Mouse (Mus musculus): ENCODE data around the gene Trnp1. TPM values are rescaled to one million over a fixed set of nuclear protein-coding genes. Genes with fewer than 3 reads are reported as not detected.
"Not testable (repeated sequence)": the region's sequence is repeated elsewhere in the genome, so short reads cannot be mapped to it uniquely, and the experiment has no call there.

The Trnp1 gene
- 4.3 and 4.8 TPM in 2 replicates for polyA plus RNA-seq (2016; fragmentation: Nextera tagmentation; extraction: Ambion mirVana)

DNA sequence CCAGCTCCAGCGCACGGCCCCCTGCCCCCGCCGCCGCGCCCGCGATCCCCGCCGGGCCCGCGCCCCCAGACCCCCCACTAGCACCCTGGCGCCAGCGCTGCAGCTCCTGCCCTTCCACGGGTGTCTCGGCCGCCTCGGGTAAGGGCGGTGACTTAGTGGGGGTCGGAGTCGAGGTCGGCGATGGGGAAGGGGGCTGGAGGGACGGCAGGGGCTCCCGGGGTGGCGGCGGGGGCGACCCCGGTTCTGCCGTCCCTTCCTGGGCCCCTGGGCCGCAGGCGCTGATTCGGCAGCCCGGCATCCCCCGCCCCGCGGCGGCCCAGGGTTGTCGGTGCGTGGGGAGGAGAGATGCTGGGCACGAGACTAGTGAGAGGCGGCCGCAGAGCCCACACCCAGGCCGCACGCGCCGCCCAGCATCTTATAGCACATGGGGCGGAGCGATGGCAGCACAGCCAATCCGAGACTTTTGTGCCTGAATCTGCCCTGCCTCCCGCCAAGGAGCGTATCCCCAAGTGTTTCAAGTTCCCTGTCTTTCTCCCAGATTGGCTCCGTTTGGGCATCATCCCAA lies at the start of gene Trnp1:
TSS of gene Trnp1 (minus strand) at position 391 of the 565 bp plus-strand sequence.
- Histone ChIP-seq H3K9me3 (replicated peaks) (no peaks in the 10 kb centered on the region), H3K27me3 (peaks cover 93% of the 10 kb centered on the region), H3K4me3 (peak within 1 kb of the TSS; percentile 69), H3K9ac (peak within 1 kb of the TSS; percentile 78), H3K4me2 (replicated peaks) (peak within 1 kb of the TSS; percentile 100), H3K36me3 (no peaks in the 10 kb centered on the region), H3K27ac (0 out of 2 replicates have a peak within 1 kb of the TSS, but pooled peaks have one; percentile 35), H3K4me1 (peaks cover 22% of the 10 kb centered on the region)
- WGBS: under 1% methylated on average over 52 of the region's 53 CpGs
- ATAC-seq (ENCODE audit: low FRiP score): peak; percentile 84

DNA sequence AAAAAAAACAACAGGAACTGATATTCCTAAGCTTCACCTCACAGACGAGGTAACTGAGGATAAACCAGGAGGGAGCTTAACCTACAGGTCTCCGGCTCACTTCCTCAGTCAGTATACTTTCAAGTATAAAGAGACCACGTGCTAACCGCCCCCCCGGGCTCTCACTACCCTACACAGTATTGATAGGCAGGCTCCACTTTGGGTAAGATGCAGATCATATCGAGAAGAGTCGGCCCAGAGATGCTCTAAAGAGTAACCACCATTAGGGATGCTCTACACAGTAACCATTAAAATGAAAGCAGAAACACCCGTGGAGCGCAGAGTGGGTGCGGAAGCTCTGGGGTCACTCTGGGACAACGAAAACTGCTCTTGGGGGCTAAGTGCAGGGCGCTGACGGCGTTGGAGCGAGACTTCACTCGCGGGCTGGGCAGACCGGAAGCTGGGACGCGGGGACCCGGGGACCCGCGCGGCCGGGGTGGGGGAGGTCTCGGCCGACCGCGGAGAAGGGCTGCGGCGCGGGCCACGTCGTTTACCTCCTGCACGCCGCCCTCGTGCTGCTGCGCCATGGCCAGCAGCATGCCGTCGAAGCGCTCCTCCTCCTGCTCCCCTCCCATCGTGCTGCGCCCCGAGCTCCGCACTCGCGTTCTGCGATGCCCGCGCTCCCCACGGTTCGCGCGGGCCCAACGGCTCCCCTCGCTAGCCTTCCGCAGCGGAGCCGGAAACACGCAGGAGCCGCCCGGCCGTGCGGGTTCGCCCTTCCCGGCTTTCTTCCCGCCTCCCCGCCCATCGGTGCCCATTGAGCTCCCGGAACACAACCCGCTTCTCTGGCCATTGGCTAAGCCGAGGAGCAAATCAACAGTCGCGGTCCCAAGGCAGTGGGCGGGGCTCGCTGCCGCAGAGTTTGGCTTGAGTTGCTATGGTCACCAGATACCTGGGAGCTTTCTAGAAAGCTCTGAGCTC lies 47.2 kb upstream of the Trnp1 start, which contains the start of gene Nudc:
TSS of gene Nudc (minus strand) at position 725 of the 960 bp plus-strand sequence.
- no peaks in the 10 kb centered on the region for H3K9me3 ChIP-seq (replicated peaks)
- H3K4me2 ChIP-seq (replicated peaks): peak within 1 kb of the TSS; percentile 89
- peaks cover 19% of the 10 kb centered on the region for H3K36me3 ChIP-seq
- peaks cover 14% of the 10 kb centered on the region for H3K4me1 ChIP-seq
- peak within 1 kb of the TSS; percentile 94 for H3K4me3 ChIP-seq
- under 1% methylated on average over 73 of the region's 77 CpGs for WGBS
- H3K27ac ChIP-seq: peak within 1 kb of the TSS; percentile 72
- H3K9ac ChIP-seq: peak within 1 kb of the TSS; percentile 88
- no peaks in the 10 kb centered on the region for H3K27me3 ChIP-seq
- ATAC-seq (ENCODE audit: low FRiP score): peak; percentile 98

DNA sequence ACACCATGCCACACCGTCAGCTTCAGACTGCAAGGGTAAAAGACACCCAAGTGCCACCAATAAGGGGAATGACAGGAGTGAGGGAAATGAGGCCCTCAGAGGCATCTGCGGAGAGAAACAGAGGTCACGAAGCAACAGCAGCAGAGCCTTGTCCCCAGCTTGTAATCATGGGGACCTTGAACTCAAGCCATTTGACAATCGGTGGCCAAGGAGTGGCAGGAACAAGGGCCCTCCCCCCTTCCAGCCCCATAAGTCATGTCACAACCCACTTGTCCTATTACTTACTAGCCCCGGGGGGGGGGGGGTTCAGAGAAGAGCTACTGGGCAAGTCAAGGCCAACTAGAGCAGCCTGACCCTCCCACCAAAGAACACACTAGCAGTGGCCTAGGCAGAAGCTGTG lies 38.3 kb upstream of the Trnp1 start:
- H3K36me3 ChIP-seq: peaks cover 91% of the 10 kb centered on the region
- H3K4me1 ChIP-seq: no peaks in the 10 kb centered on the region
- H3K4me3 ChIP-seq: no peak overlapping the region
- 96% methylated on average over 5 of the region's 5 CpGs for WGBS
- H3K27ac ChIP-seq: no peak overlapping the region
- no peaks in the 10 kb centered on the region for H3K27me3 ChIP-seq
- H3K9ac ChIP-seq: no peak overlapping the region
- no peaks in the 10 kb centered on the region for H3K9me3 ChIP-seq (replicated peaks)
- ATAC-seq (ENCODE audit: low FRiP score): no peak
- H3K4me2 ChIP-seq (replicated peaks): no peak overlapping the region

DNA sequence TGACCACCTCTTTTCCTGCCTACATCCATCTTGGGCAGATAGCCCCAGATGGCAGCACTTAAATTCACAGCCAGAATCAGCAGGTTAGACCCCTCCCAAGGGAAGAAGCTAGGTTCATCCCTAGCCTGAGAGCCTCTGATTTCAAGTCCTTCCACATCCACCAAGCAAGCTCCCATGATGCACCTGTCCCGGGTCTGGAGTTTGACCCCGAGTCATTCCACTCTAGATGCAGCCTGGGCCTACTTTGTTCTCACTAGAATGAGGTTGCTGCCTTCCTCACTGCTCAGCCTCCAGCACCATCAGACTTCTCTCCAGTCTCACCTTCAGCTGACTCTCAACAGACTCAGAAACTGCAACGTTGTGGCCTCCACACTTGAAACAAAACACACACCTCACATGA lies 37.7 kb upstream of the Trnp1 start:
- no peak overlapping the region for H3K4me3 ChIP-seq
- no peak overlapping the region for H3K9ac ChIP-seq
- H3K27me3 ChIP-seq: no peaks in the 10 kb centered on the region
- H3K4me1 ChIP-seq: no peaks in the 10 kb centered on the region
- ATAC-seq (ENCODE audit: low FRiP score): no peak
- no peak overlapping the region for H3K27ac ChIP-seq
- WGBS: 92% methylated on average over 3 of the region's 3 CpGs
- H3K36me3 ChIP-seq: peaks cover 93% of the 10 kb centered on the region
- no peak overlapping the region for H3K4me2 ChIP-seq (replicated peaks)
- H3K9me3 ChIP-seq (replicated peaks): no peaks in the 10 kb centered on the region

DNA sequence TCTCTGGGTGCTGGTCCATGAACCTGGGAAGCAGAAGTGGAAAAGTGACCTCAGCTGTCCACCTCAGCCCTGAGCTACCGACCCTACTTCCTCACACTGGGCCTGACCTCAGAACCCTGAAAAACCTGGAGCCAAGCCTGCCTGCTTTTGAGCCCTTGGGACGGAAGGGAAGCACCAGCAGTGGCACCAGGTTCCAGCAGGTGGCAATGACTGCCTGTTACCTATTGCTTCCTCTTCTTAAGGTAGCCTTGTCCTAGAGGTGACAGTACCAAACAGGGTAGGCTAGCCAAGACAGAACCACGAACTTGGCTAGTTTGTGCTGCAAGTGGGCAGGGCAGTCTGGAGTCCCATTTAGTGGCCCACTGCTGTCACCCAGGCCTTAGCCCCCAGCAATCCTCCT lies 34.4 kb upstream of the Trnp1 start:
- no peaks in the 10 kb centered on the region for H3K9me3 ChIP-seq (replicated peaks)
- ATAC-seq (ENCODE audit: low FRiP score): no peak
- H3K27ac ChIP-seq: no peak overlapping the region
- no peaks in the 10 kb centered on the region for H3K4me1 ChIP-seq
- peaks cover 96% of the 10 kb centered on the region for H3K36me3 ChIP-seq
- H3K4me2 ChIP-seq (replicated peaks): no peak overlapping the region
- no peaks in the 10 kb centered on the region for H3K27me3 ChIP-seq
- no peak overlapping the region for H3K9ac ChIP-seq
- WGBS: 85% methylated on average over 3 of the region's 3 CpGs
- no peak overlapping the region for H3K4me3 ChIP-seq

DNA sequence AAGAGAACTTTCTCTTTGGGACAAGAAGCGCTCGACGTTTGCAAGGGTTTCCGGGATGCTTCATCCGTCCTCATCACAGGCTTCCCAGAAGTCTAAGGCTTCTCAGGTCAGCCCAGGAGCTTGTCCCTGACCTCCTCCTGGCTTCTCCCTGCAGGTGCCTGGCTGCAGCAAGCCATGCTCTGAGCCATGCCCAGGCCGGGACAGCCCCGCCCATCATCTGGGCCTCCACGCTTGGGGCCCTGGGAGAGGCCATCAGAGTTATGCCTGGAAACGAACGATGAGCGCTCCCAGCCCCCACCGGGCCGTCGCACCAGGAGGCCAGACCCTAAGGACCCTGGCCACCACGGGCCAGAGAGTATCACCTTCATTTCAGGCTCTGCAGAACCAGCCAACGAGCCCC lies 29.4 kb upstream of the Trnp1 start:
- H3K27me3 ChIP-seq: no peaks in the 10 kb centered on the region
- H3K4me3 ChIP-seq: no peak overlapping the region
- no peak overlapping the region for H3K27ac ChIP-seq
- no peaks in the 10 kb centered on the region for H3K9me3 ChIP-seq (replicated peaks)
- no peak for ATAC-seq (ENCODE audit: low FRiP score)
- peaks cover 48% of the 10 kb centered on the region for H3K36me3 ChIP-seq
- WGBS: 73% methylated on average over 16 of the region's 16 CpGs
- H3K9ac ChIP-seq: no peak overlapping the region
- H3K4me2 ChIP-seq (replicated peaks): no peak overlapping the region
- no peaks in the 10 kb centered on the region for H3K4me1 ChIP-seq

DNA sequence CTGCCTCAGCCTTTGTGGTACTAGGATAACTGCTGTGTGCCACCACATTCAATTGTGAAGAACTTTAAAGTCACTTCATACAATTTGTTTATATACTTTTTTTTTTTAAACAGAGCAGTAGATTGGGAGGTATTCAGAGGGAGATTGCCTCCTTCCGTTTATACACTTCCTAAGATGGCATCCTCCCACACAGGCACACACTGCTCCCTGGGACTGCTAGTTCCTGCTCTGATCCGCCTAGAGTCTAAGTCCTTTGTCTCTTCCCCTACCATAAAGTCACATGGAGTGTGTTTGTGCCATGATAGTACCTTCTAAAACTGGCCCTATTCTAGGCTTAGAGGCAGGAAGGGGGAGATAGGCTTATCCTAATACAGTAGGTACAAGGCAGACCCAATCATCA lies 23.2 kb upstream of the Trnp1 start:
- no peaks in the 10 kb centered on the region for H3K9me3 ChIP-seq (replicated peaks)
- H3K4me2 ChIP-seq (replicated peaks): no peak overlapping the region
- no peak overlapping the region for H3K9ac ChIP-seq
- H3K36me3 ChIP-seq: no peaks in the 10 kb centered on the region
- peaks cover 7% of the 10 kb centered on the region for H3K4me1 ChIP-seq
- no peak for ATAC-seq (ENCODE audit: low FRiP score)
- 74% methylated on average over 2 of the region's 2 CpGs for WGBS
- H3K27ac ChIP-seq: no peak overlapping the region
- H3K27me3 ChIP-seq: peaks cover 52% of the 10 kb centered on the region
- no peak overlapping the region for H3K4me3 ChIP-seq

DNA sequence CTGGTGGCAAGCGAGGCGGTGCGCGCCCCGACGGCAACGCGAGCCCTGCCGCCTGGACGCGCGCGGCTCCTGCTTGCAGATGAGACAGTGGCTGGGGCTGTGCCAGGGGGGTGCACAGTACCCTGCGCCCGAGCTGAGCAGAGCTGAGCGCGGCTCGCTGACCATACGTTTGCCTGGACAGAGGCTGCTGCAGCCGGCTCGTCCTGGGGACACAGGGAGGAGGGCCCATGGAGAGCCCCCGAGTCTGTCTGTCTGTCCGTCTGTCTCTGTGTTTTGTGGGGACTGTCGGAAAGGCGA lies 21.0 kb upstream of the Trnp1 start:
- Histone ChIP-seq H3K27ac (no peak overlapping the region), H3K9ac (peak overlapping the region; percentile 47), H3K27me3 (peaks cover 61% of the 10 kb centered on the region), H3K4me3 (peak overlapping the region; percentile 37), H3K4me1 (peaks cover 7% of the 10 kb centered on the region), H3K36me3 (no peaks in the 10 kb centered on the region), H3K9me3 (replicated peaks) (no peaks in the 10 kb centered on the region), H3K4me2 (replicated peaks) (peak overlapping the region; percentile 50)
- no peak for ATAC-seq (ENCODE audit: low FRiP score)
- 5% methylated on average over 25 of the region's 25 CpGs for WGBS

DNA sequence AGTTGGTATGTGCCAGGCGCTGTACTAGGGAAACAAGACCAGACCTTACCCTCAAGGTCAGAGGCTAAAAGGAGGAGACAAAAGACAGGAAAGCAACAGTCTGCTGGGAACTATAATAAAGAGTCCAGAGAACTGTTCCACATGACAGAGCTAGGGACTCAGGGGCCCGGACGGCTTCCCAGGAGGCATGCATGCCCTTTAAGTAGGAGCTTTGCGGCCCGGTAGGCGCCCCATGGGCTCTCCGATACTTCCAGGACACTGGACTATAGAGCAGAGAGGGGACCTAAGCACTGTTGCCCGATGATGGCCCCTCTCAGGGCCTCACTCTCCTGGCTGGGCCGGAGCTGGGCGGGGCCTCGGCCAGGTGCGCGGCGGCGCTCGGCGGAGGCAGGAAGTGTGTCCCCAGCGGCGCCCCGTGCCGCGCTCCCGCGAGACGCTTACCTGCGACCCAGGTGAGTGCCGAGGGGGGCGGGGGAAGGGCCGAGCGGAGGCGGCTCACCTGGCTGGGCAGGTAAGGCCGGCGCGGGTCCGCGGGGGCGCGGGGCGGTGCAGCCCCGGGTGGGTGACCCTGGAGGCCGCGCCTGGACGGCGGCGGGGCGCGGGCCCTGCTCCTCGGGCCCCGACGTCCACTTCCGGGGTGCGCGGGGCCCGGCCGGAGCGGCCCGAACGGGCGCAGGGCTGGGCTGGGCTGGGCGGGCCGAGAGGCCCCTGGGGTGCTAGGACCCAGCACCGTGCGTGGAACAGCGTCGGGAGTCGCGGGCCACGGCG lies 20.4 kb upstream of the Trnp1 start, which contains the start of gene Kdf1:
TSS of gene Kdf1 (plus strand) at position 363 of the 768 bp plus-strand sequence.
- no peaks in the 10 kb centered on the region for H3K9me3 ChIP-seq (replicated peaks)
- H3K4me2 ChIP-seq (replicated peaks): peak within 1 kb of the TSS; percentile 50
- peaks cover 7% of the 10 kb centered on the region for H3K4me1 ChIP-seq
- H3K4me3 ChIP-seq: peak within 1 kb of the TSS; percentile 37
- peaks cover 61% of the 10 kb centered on the region for H3K27me3 ChIP-seq
- 6% methylated on average over 43 of the region's 69 CpGs for WGBS
- peak within 1 kb of the TSS; percentile 47 for H3K9ac ChIP-seq
- no peaks in the 10 kb centered on the region for H3K36me3 ChIP-seq
- no peak for ATAC-seq (ENCODE audit: low FRiP score)
- H3K27ac ChIP-seq: no peak within 1 kb of the TSS

DNA sequence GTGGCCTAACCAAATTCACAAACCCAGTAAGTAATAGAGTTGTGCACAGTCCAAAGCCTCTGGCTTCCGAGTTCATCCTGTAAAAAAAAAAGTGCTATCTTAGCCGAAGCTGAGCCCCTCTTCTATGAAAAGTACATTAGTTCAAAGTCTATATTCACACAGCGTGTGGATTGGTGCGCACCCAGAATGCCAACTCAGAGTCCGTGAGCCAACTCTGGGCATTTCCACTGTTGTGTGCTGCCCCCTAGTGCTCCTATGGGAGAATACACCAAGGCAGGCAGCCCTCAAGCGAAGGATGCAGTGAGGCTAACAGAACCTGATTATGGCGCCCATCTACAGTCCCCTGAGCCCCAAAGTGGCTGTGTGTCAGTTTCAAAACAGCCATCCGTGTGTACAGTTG lies 14.6 kb upstream of the Trnp1 start:
- Histone ChIP-seq H3K36me3 (no peaks in the 10 kb centered on the region), H3K4me2 (replicated peaks) (no peak overlapping the region), H3K9me3 (replicated peaks) (no peaks in the 10 kb centered on the region), H3K9ac (no peak overlapping the region), H3K27ac (no peak overlapping the region), H3K27me3 (peaks cover 32% of the 10 kb centered on the region), H3K4me3 (no peak overlapping the region), H3K4me1 (no peaks in the 10 kb centered on the region)
- WGBS: 12% methylated on average over 8 of the region's 8 CpGs
- ATAC-seq (ENCODE audit: low FRiP score): no peak; the same call in 1 of the 2 replicates

DNA sequence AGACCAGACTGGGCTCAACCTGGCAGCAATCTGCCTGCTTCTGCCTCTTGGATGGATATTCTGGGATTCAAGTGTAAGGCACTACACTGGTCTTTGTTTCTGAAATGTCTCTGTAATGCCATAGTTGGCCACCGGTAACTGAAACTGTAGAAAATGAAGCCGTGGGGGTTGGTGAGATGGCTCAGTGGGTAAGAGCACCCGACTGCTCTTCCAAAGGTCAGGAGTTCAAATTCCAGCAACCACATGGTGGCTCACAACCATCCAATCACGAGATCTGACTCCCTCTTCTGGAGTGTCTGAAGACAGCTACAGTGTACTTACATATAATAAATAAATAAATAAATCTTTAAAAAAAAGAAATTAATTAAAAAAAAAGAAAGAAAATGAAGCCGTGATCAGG lies 14.2 kb upstream of the Trnp1 start:
- not testable (repeated sequence) for H3K4me1 ChIP-seq; H3K9ac ChIP-seq; H3K4me2 ChIP-seq (replicated peaks); H3K9me3 ChIP-seq (replicated peaks); H3K27ac ChIP-seq; ATAC-seq (ENCODE audit: low FRiP score); H3K4me3 ChIP-seq; H3K36me3 ChIP-seq
- peaks cover 27% of the 10 kb centered on the region for H3K27me3 ChIP-seq
- WGBS: 49% methylated on average over 5 of the region's 5 CpGs

DNA sequence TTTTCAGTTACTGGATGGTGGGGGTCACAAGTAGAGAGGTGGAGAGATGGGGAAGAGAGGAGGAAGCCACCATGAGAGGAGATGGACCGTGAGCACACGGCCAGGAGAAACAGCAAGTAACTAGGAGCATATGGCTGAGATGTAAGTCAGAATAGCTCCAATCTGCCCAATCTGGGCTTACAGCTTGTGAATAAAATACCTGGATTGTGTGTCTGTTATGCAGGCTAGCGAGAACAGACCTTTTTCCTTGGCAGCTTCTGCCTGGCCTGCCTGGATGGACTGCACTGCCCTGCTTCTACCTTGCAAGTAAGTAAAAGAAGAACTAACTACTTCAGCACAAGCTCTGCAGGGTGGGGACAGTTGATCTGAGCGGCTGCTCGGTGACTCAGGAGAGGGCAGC lies 12.7 kb upstream of the Trnp1 start:
- Histone ChIP-seq H3K4me1 (no peaks in the 10 kb centered on the region), H3K27ac (no peak overlapping the region), H3K36me3 (no peaks in the 10 kb centered on the region), H3K9me3 (replicated peaks) (no peaks in the 10 kb centered on the region), H3K4me2 (replicated peaks) (no peak overlapping the region), H3K27me3 (peaks cover 23% of the 10 kb centered on the region), H3K9ac (no peak overlapping the region), H3K4me3 (no peak overlapping the region)
- no peak for ATAC-seq (ENCODE audit: low FRiP score)
- 80% methylated on average over 5 of the region's 5 CpGs for WGBS
